21 mouse cellular contexts compared by ENCODE assay signal in genomic region chr6:116347953-116348352, GRCm38 (mm10). TPM values are rescaled to one million over a fixed set of nuclear protein-coding genes. Genes with fewer than 3 reads are reported as not detected.
DNase-seq lines count a peak whose midpoint lies in the region; ATAC-seq lines count a peak whose summit lies in the region.
"Had no signal": no experiment of that assay in that cellular context is flagged by ENCODE, and none has a peak within 500 bp of the region (broad histone marks: within the 10 kb centered on the region; RNA-seq: fewer than 3 reads in every experiment).

No protein-coding gene starts in this region.

- peak overlapping the region; percentile 37; the same call in 1 of the 2 replicates for H3K9ac ChIP-seq in liver, embryonic 13.5 days
- H3K9ac ChIP-seq in liver, embryonic 11.5 days (ENCODE audit: low read depth, low read length), result no peak overlapping the region
- H3K9ac ChIP-seq in liver, embryonic 15.5 days, result no peak overlapping the region
- H3K9ac ChIP-seq: embryonic facial prominence, embryonic 13.5 days; forebrain, embryonic 12.5 days; forebrain, postnatal 0 days; heart, embryonic 12.5 days had no signal

- peaks cover 8% of the 10 kb centered on the region; the same call in 1 of the 2 replicates for H3K36me3 ChIP-seq in liver, embryonic 13.5 days
- no peaks in the 10 kb centered on the region for H3K36me3 ChIP-seq in liver, embryonic 11.5 days (ENCODE audit: control insufficient read depth, insufficient read depth, low read length)
- H3K36me3 ChIP-seq in liver, embryonic 15.5 days (replicated peaks), result peaks cover 19% of the 10 kb centered on the region
- H3K36me3 ChIP-seq: embryonic facial prominence, embryonic 13.5 days; forebrain, embryonic 12.5 days; heart, embryonic 12.5 days; hindbrain, embryonic 10.5 days had no signal

- 82% methylated on average over 2 of the region's 2 CpGs for WGBS in liver, embryonic 13.5 days (ENCODE audit: insufficient replicate concordance)
- 82% methylated on average over 2 of the region's 2 CpGs for WGBS in liver, embryonic 11.5 days
- WGBS in liver, embryonic 15.5 days (ENCODE audit: insufficient replicate concordance), result 80% methylated on average over 2 of the region's 2 CpGs

- no peaks in the 10 kb centered on the region for H3K9me3 ChIP-seq in liver, embryonic 13.5 days (replicated peaks)
- no peaks in the 10 kb centered on the region for H3K9me3 ChIP-seq in liver, embryonic 11.5 days (ENCODE audit: control insufficient read depth, low read length)
- no peaks in the 10 kb centered on the region for H3K9me3 ChIP-seq in liver, embryonic 15.5 days (replicated peaks)
- H3K9me3 ChIP-seq: embryonic facial prominence, embryonic 13.5 days; forebrain, embryonic 12.5 days; heart, embryonic 12.5 days; hindbrain, embryonic 10.5 days had no signal

- H3K4me1 ChIP-seq in liver, embryonic 13.5 days (replicated peaks), result peaks cover 49% of the 10 kb centered on the region
- H3K4me1 ChIP-seq in liver, embryonic 11.5 days (replicated peaks; ENCODE audit: control insufficient read depth, insufficient read depth, low read length), result peaks cover 10% of the 10 kb centered on the region
- peaks cover 43% of the 10 kb centered on the region for H3K4me1 ChIP-seq in liver, embryonic 15.5 days (replicated peaks)
- H3K4me1 ChIP-seq: embryonic facial prominence, embryonic 13.5 days; forebrain, embryonic 12.5 days; hindbrain, embryonic 10.5 days had no signal

- no peaks in the 10 kb centered on the region for H3K27me3 ChIP-seq in liver, embryonic 13.5 days
- H3K27me3 ChIP-seq in liver, embryonic 11.5 days (replicated peaks; ENCODE audit: control insufficient read depth, insufficient read depth, low read length), result no peaks in the 10 kb centered on the region
- no peaks in the 10 kb centered on the region for H3K27me3 ChIP-seq in liver, embryonic 15.5 days
- H3K27me3 ChIP-seq: CH12.LX; embryonic facial prominence, embryonic 13.5 days; forebrain, embryonic 12.5 days; heart, embryonic 12.5 days; Patski had no signal

- no peak for ATAC-seq in liver, embryonic 13.5 days (ENCODE audit: low read depth)
- no peak for ATAC-seq in liver, embryonic 11.5 days (replicated peaks; ENCODE audit: low FRiP score)
- ATAC-seq in liver, embryonic 15.5 days (ENCODE audit: insufficient read depth), result no peak
- ATAC-seq: activated CD4-positive, CD25-positive, alpha-beta regulatory T cell, adult 4 months; forebrain, postnatal 0 days; Patski had no signal

- DNase-seq in kidney, adult 9 months, result peak; percentile 70
- no peak for DNase-seq in kidney, adult 11 months
- no peak for DNase-seq in liver, embryonic 13.5 days
- DNase-seq in liver, embryonic 11.5 days (ENCODE audit: low spot score), result no peak
- DNase-seq in urinary bladder, adult 2 months (ENCODE audit: low spot score), result no peak
- no peak for DNase-seq in embryo, embryonic 11 days
- DNase-seq: adrenal gland, postnatal 14 days; cerebellum, adult 11-12 months; cerebellum, adult 9-10 months; cerebellum, postnatal 25 days; forebrain, postnatal 0 days; gastrocnemius, postnatal 14 days; heart, adult 2 months had no signal

- H3K4me3 ChIP-seq in liver, embryonic 13.5 days (replicated peaks), result no peak overlapping the region
- H3K4me3 ChIP-seq in liver, embryonic 11.5 days (ENCODE audit: low read depth, low read length), result no peak overlapping the region
- no peak overlapping the region for H3K4me3 ChIP-seq in liver, embryonic 15.5 days (replicated peaks)
- H3K4me3 ChIP-seq: embryonic facial prominence, embryonic 13.5 days; forebrain, embryonic 12.5 days; heart, adult 2 months; heart, embryonic 12.5 days; hindbrain, embryonic 10.5 days had no signal

- peak overlapping the region; percentile 97 for H3K27ac ChIP-seq in liver, embryonic 13.5 days
- no peak overlapping the region for H3K27ac ChIP-seq in liver, embryonic 11.5 days (ENCODE audit: low read depth, low read length)
- peak overlapping the region; percentile 56 for H3K27ac ChIP-seq in liver, embryonic 15.5 days (replicated peaks)
- H3K27ac ChIP-seq: embryonic facial prominence, embryonic 13.5 days; forebrain, embryonic 12.5 days; heart, adult 2 months; hindbrain, embryonic 10.5 days had no signal

- no peak overlapping the region for H3K4me2 ChIP-seq in liver, embryonic 13.5 days
- H3K4me2 ChIP-seq in liver, embryonic 11.5 days, result no peak overlapping the region
- no peak overlapping the region for H3K4me2 ChIP-seq in liver, embryonic 15.5 days
- H3K4me2 ChIP-seq: embryonic facial prominence, embryonic 13.5 days; forebrain, embryonic 12.5 days; heart, embryonic 12.5 days had no signal

RNA-seq across cellular contexts. Expression of gene March8, which starts 10.1 kb away (rescaled TPM):
- 76.9 and 92.7 TPM in 2 replicates for polyA plus RNA-seq in liver, embryonic 13.5 days (2015; fragmentation: Nextera tagmentation; extraction: Ambion mirVana)
- polyA plus RNA-seq in liver, embryonic 11.5 days (2014; fragmentation: Nextera tagmentation; extraction: Ambion mirVana), result 41.3 and 43.4 TPM in 2 replicates
- polyA plus RNA-seq in liver, embryonic 15.5 days (2015; fragmentation: Nextera tagmentation; extraction: Ambion mirVana), result 95.4 and 97.7 TPM in 2 replicates
- 54.5 and 56.6 TPM in 2 replicates for polyA plus RNA-seq in urinary bladder, adult 2 months (2012; rRNA removed)
